8 mouse cellular contexts compared by ENCODE assay signal in the genomic region with DNA sequence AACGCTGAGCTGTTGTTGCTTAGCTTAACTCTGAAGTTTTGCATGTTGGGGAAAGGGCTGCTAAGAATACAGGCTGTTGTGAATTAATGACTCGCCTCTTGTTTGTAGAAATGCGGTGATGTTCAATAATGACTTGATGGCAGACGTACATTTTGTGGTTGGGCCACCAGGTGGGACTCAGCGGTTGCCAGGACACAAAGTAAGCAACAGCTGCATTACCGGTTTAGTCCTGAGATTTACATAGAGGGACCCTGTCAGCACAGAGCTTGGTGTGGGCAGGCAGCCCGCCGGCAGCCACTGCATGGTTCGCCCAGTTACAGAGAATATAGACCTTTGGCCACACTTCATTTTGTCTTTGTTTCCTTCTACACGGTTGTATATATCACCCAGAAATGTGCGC. TPM values are rescaled to one million over a fixed set of nuclear protein-coding genes. Genes with fewer than 3 reads are reported as not detected.
DNase-seq lines count a peak whose midpoint lies in the region; ATAC-seq and TF ChIP-seq lines count a peak whose summit lies in the region.

No protein-coding gene starts in this region.

- H3K9me3 ChIP-seq in lung, embryonic 15.5 days: no peaks in the 10 kb centered on the region
- H3K9me3 ChIP-seq in embryonic facial prominence, embryonic 14.5 days (ENCODE audit: control insufficient read depth, low read length): no peaks in the 10 kb centered on the region
- no peaks in the 10 kb centered on the region for H3K9me3 ChIP-seq in intestine, postnatal 0 days (ENCODE audit: control insufficient read depth)

- no peak for TF ChIP-seq POLR2A in olfactory bulb, adult 2 months (IDR thresholded peaks at IDR 0.05; ENCODE audit: insufficient read depth, low read depth, low read length)

- 11% methylated on average over 11 of the region's 11 CpGs for WGBS in lung, embryonic 15.5 days
- WGBS in embryonic facial prominence, embryonic 14.5 days: 34% methylated on average over 11 of the region's 11 CpGs
- WGBS in intestine, postnatal 0 days: 31% methylated on average over 11 of the region's 11 CpGs
- WGBS in olfactory bulb, adult 2 months: 30% methylated on average over 11 of the region's 11 CpGs

- peak overlapping the region; percentile 78 for H3K27ac ChIP-seq in lung, embryonic 15.5 days
- peak overlapping the region; percentile 68 for H3K27ac ChIP-seq in embryonic facial prominence, embryonic 14.5 days (replicated peaks; ENCODE audit: low read depth, low read length)
- H3K27ac ChIP-seq in intestine, postnatal 0 days (ENCODE audit: low read depth, low read length): peak overlapping the region; percentile 23; the same call in 1 of the 2 replicates
- H3K27ac ChIP-seq in olfactory bulb, adult 2 months (ENCODE audit: insufficient read depth, low read depth, low read length): peak overlapping the region; percentile 86

- peak; percentile 46; the same call in 1 of the 2 replicates for ATAC-seq in lung, embryonic 15.5 days (ENCODE audit: borderline replicate concordance, extremely low read depth, low FRiP score, low TSS enrichment)
- ATAC-seq in embryonic facial prominence, embryonic 14.5 days (ENCODE audit: low read depth): peak; percentile 51
- ATAC-seq in intestine, postnatal 0 days: 0 out of 2 replicates have a peak, but pooled peaks have one; percentile 20

- peak overlapping the region; percentile 51 for H3K9ac ChIP-seq in lung, embryonic 15.5 days
- peak overlapping the region; percentile 60 for H3K9ac ChIP-seq in embryonic facial prominence, embryonic 14.5 days (ENCODE audit: low read depth, low read length)
- peak overlapping the region; percentile 28; the same call in 1 of the 2 replicates for H3K9ac ChIP-seq in intestine, postnatal 0 days (ENCODE audit: low read depth, low read length)

- peak overlapping the region; percentile 38 for H3K4me3 ChIP-seq in lung, embryonic 15.5 days
- peak overlapping the region; percentile 38 for H3K4me3 ChIP-seq in embryonic facial prominence, embryonic 14.5 days (ENCODE audit: low read depth, low read length)
- H3K4me3 ChIP-seq in intestine, postnatal 0 days (ENCODE audit: low read depth, low read length): peak overlapping the region; percentile 43
- peak overlapping the region; percentile 73 for H3K4me3 ChIP-seq in olfactory bulb, adult 2 months (ENCODE audit: insufficient read depth, low read depth, low read length)

- peak overlapping the region; percentile 53 for H3K4me2 ChIP-seq in lung, embryonic 15.5 days
- peak overlapping the region; percentile 58 for H3K4me2 ChIP-seq in embryonic facial prominence, embryonic 14.5 days (ENCODE audit: low read depth, low read length)
- H3K4me2 ChIP-seq in intestine, postnatal 0 days (replicated peaks; ENCODE audit: low read depth): peak overlapping the region; percentile 71

- no peaks in the 10 kb centered on the region for H3K27me3 ChIP-seq in lung, embryonic 15.5 days
- no peaks in the 10 kb centered on the region for H3K27me3 ChIP-seq in embryonic facial prominence, embryonic 14.5 days (replicated peaks; ENCODE audit: control insufficient read depth, insufficient read depth, low read length)
- no peaks in the 10 kb centered on the region for H3K27me3 ChIP-seq in intestine, postnatal 0 days (replicated peaks; ENCODE audit: control insufficient read depth, insufficient read depth, low read length)

- no peak for DNase-seq in lung, postnatal 36 days
- DNase-seq in embryonic facial prominence, embryonic 14.5 days (ENCODE audit: low spot score): peak; percentile 71
- no peak for DNase-seq in yolk sac, embryonic 10.5 days (ENCODE audit: low spot score)
- DNase-seq in adrenal gland, adult 2 months: no peak
- no peak for DNase-seq in urinary bladder, postnatal 14 days (ENCODE audit: low spot score)

- peaks cover 57% of the 10 kb centered on the region for H3K4me1 ChIP-seq in lung, embryonic 15.5 days
- H3K4me1 ChIP-seq in embryonic facial prominence, embryonic 14.5 days (ENCODE audit: control insufficient read depth, insufficient read depth, low read length): peaks cover 44% of the 10 kb centered on the region
- H3K4me1 ChIP-seq in intestine, postnatal 0 days (replicated peaks; ENCODE audit: control insufficient read depth, insufficient read depth, low read length): no peaks in the 10 kb centered on the region
- H3K4me1 ChIP-seq in olfactory bulb, adult 2 months (ENCODE audit: control insufficient read depth, insufficient read depth, low read length): peaks cover 9% of the 10 kb centered on the region

- TF ChIP-seq CTCF in intestine, postnatal 0 days (IDR thresholded peaks at IDR 0.05; ENCODE audit: low read depth): peak; percentile 22; the same call in 1 of the 2 replicates
- no peak for TF ChIP-seq CTCF in olfactory bulb, adult 2 months (IDR thresholded peaks at IDR 0.05; ENCODE audit: insufficient read depth, low read depth, low read length)

- H3K36me3 ChIP-seq in lung, embryonic 15.5 days: peaks cover 20% of the 10 kb centered on the region
- H3K36me3 ChIP-seq in embryonic facial prominence, embryonic 14.5 days (ENCODE audit: control insufficient read depth, insufficient read depth, low read length): peaks cover 20% of the 10 kb centered on the region
- peaks cover 17% of the 10 kb centered on the region for H3K36me3 ChIP-seq in intestine, postnatal 0 days (ENCODE audit: control insufficient read depth, insufficient read depth)

RNA-seq across cellular contexts. Expression of a gene that starts 23.3 kb away (rescaled TPM):
- polyA plus RNA-seq in lung, embryonic 15.5 days (2015; fragmentation: Nextera tagmentation; extraction: Ambion mirVana): 35.6 and 35.8 TPM in 2 replicates
- 28.1 and 29.4 TPM in 2 replicates for polyA plus RNA-seq in embryonic facial prominence, embryonic 14.5 days (2014; fragmentation: Nextera tagmentation; extraction: Ambion mirVana)
- polyA plus RNA-seq in intestine, postnatal 0 days (2015; fragmentation: Nextera tagmentation; extraction: Ambion mirVana): 10.6 and 11.4 TPM in 2 replicates
- polyA plus RNA-seq in olfactory bulb, adult 2 months (2012; ENCODE audit: insufficient read depth, insufficient read length, low replicate concordance, missing spikeins): not detected in 2 replicates
- 10 to 100 TPM; 18.3 to 19.7 TPM for total RNA-seq in adrenal gland, adult 2 months (2021)
- polyA plus RNA-seq in adrenal gland, adult 2 months (2012; rRNA removed): 4.1 and 4.5 TPM in 2 replicates

Comparison
In these comparisons a context has a peak if more than half of its experiments do, and no peak if none do; other contexts are left out.
1. H3K27ac ChIP-seq: peak in every context shown above with its lines; median percentile 86 in olfactory bulb, adult 2 months; 78 in lung, embryonic 15.5 days; 68 in embryonic facial prominence, embryonic 14.5 days; 23 in intestine, postnatal 0 days.